Mouse (Mus musculus) macrophage (primary cell): ENCODE results near the gene Olfr1040. TPM values are rescaled to one million over a fixed set of nuclear protein-coding genes. Genes with fewer than 3 reads are reported as not detected.
"Not testable (repeated sequence)": the region's sequence is repeated elsewhere in the genome, so short reads cannot be mapped to it uniquely, and the experiment has no call there.

ENCODE experiments used
- H3K27ac ChIP-seq: fragments of 350-480 bp; formaldehyde crosslinking; 2 replicates; pipeline ENCODE4 v1.9.0; 2021
- H3K36me3 ChIP-seq: fragments of 350-480 bp; formaldehyde crosslinking; 2 replicates; pipeline ENCODE4 v1.9.0; 2021; ENCODE audit errors: inconsistent target
- H3K4me3 ChIP-seq: fragments of 350-480 bp; formaldehyde crosslinking; 2 replicates; pipeline ENCODE4 v1.9.0; 2021; ENCODE audit errors: inconsistent target
- H3K79me2 ChIP-seq: fragments of 350-480 bp; formaldehyde crosslinking; 2 replicates; pipeline ENCODE4 v1.9.0; 2021; ENCODE audit errors: inconsistent target
- WGBS: methylation state at CpG from one replicate; pipeline ENCODE4 v1.1.7; 2026; ENCODE audit warnings: inconsistent platforms; ENCODE audit not compliant: missing documents; 5-methylcytosine and 5-hydroxymethylcytosine counted together
- polyA plus RNA-seq: library from polyadenylated mRNA; stranded (reverse); fragments of 250-400 nt; gene quantifications from 3 replicates; pipeline ENCODE4 v1.2.4, GENCODE M21; 2018; ENCODE audit warnings: inconsistent platforms
- total RNA-seq, 78 experiments: library from RNA; depleted of rRNA; stranded (reverse); fragments of 250-400 nt; gene quantifications; 1 replicate in 9 of 78; 2 replicates in 24 of 78; 3 replicates in 43 of 78; 4 replicates in 2 of 78; pipeline ENCODE4 v1.2.4; 2018; ENCODE audit warnings: inconsistent platforms in 56 of 78

The Olfr1040 gene
- total RNA-seq (2018; cell fraction: chromatin; rRNA removed) = not detected
- total RNA-seq (2018; cell fraction: cytosol; rRNA removed) = not detected
- not detected for total RNA-seq (2018; cell fraction: nucleus; rRNA removed)
- not detected in 3 replicates for polyA plus RNA-seq

DNA sequence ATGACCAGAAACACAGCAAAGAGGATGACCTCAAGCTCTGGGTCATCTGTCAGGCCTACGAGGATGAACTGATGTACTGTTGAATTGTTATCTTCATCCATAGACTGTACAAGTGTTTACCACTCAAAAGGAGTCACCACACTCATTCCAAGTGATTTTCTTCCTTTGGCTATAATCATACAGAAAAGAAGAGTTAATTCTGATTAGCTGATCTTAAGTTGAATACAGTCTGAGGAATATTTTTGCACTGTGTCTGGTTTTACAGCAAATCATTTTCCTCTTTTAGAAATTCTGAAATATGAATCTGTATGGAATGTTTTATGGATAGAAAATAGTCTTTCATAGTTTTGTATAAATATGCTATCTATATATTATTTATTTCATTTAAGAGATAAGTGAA is at the start of gene Olfr1040:
Olfr1040 (minus strand) TSS at position 101 of the 400 bp plus-strand sequence.
- no peaks in the 10 kb centered on the region for H3K36me3 ChIP-seq
- no peak within 1 kb of the TSS for H3K4me3 ChIP-seq
- WGBS = 86% methylated on average over 1 of the region's 1 CpGs
- H3K27ac ChIP-seq = no peak within 1 kb of the TSS
- no peaks in the 10 kb centered on the region for H3K79me2 ChIP-seq

GRCm38 (mm10) chr2:86195863-86196262 is 49.3 kb upstream of the Olfr1040 start:
- WGBS = 56% methylated on average over 1 of the region's 1 CpGs
- H3K36me3 ChIP-seq = no peaks in the 10 kb centered on the region
- no peak overlapping the region for H3K27ac ChIP-seq

GRCm38 (mm10) chr2:86185583-86185982 is 39.1 kb upstream of the Olfr1040 start, which contains the start of gene Olfr52:
Gene Olfr52 (minus strand): TSS chr2:86185683.
- Histone ChIP-seq H3K36me3 (no peaks in the 10 kb centered on the region), H3K4me3 (no peak within 1 kb of the TSS), H3K27ac (no peak within 1 kb of the TSS), H3K79me2 (no peaks in the 10 kb centered on the region)

More at GRCm38 (mm10) chr2:86195863-86196262, 49.3 kb upstream of the Olfr1040 start:
- Histone ChIP-seq H3K4me3 (no peak overlapping the region), H3K79me2 (no peaks in the 10 kb centered on the region)

GRCm38 (mm10) chr2:86179950-86180349 is 33.4 kb upstream of the Olfr1040 start:
- H3K27ac ChIP-seq = no peak overlapping the region
- no peaks in the 10 kb centered on the region for H3K79me2 ChIP-seq
- no peak overlapping the region for H3K4me3 ChIP-seq
- 91% methylated on average over 3 of the region's 3 CpGs for WGBS
- no peaks in the 10 kb centered on the region for H3K36me3 ChIP-seq

DNA sequence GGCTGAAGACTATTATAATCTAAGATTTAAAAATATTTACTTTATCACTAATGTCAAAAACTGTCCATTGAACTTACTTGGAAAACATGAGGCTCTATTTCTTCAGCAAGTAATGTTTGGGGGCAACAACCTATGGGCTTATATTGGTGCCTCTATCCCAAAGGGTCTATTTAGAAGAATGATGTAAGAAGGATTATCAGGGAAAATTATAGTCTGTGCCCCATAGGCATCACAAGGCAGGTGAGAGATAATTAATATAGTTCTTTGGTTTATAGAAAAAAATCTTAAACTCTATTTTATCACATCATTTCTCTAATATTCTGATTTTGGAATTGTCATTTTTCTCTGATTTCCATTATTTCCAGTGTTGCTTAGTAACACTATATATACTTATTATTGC is 31.2 kb upstream of the Olfr1040 start, which contains the start of gene Olfr1044:
Olfr1044 (minus strand) TSS at position 101 of the 400 bp plus-strand sequence.
- Histone ChIP-seq H3K36me3 (no peaks in the 10 kb centered on the region), H3K4me3 (no peak within 1 kb of the TSS), H3K27ac (no peak within 1 kb of the TSS), H3K79me2 (no peaks in the 10 kb centered on the region)

GRCm38 (mm10) chr2:86175422-86175821 is 28.9 kb upstream of the Olfr1040 start:
- whole genome bisulfite sequencing = 38% methylated on average over 7 of the region's 7 CpGs
- not testable (repeated sequence) for H3K79me2 ChIP-seq, H3K27ac ChIP-seq, H3K36me3 ChIP-seq, H3K4me3 ChIP-seq

GRCm38 (mm10) chr2:86167422-86167821 is 20.9 kb upstream of the Olfr1040 start, which contains the start of gene Olfr1043:
Gene Olfr1043 (minus strand): TSS chr2:86167522.
- H3K4me3 ChIP-seq = no peak within 1 kb of the TSS
- WGBS = 90% methylated on average over 2 of the region's 2 CpGs

GRCm38 (mm10) chr2:86161738-86162137 is 15.2 kb upstream of the Olfr1040 start, which contains the start of gene Olfr1042:
Gene Olfr1042 (minus strand): TSS chr2:86161838.
- Histone ChIP-seq H3K79me2 (no peaks in the 10 kb centered on the region), H3K4me3 (no peak within 1 kb of the TSS), H3K27ac (no peak within 1 kb of the TSS), H3K36me3 (no peaks in the 10 kb centered on the region)
- 80% methylated on average over 1 of the region's 2 CpGs for WGBS

More at GRCm38 (mm10) chr2:86167422-86167821, 20.9 kb upstream of the Olfr1040 start, which contains the start of gene Olfr1043:
- Histone ChIP-seq H3K27ac (no peak within 1 kb of the TSS), H3K36me3 (no peaks in the 10 kb centered on the region), H3K79me2 (no peaks in the 10 kb centered on the region)

- H3K36me3 ChIP-seq = no peaks in the 10 kb centered on the region
- 100% methylated on average over 1 of the region's 1 CpGs for WGBS
- no peak within 1 kb of the TSS for H3K4me3 ChIP-seq
- H3K79me2 ChIP-seq = no peaks in the 10 kb centered on the region
- H3K27ac ChIP-seq = no peak within 1 kb of the TSS
Measured at GRCm38 (mm10) chr2:86135828-86136227, 10.7 kb downstream of the Olfr1040 start, which contains the start of gene Olfr1039. Gene Olfr1039 (minus strand): TSS chr2:86135928.

Other genes starting within 250 kb of the Olfr1040 start
- not detected in 3 replicates for gene Olfr1024, start 241.7 kb downstream of the Olfr1040 start, polyA plus RNA-seq
- not detected in 3 replicates for gene Olfr1025-ps1, start 231.5 kb downstream of the Olfr1040 start, polyA plus RNA-seq
- not detected in 3 replicates for gene Olfr1026, start 225.2 kb downstream of the Olfr1040 start, polyA plus RNA-seq
- gene Olfr1028, start 196.3 kb downstream of the Olfr1040 start, polyA plus RNA-seq = not detected in 3 replicates
- not detected in 3 replicates for gene Olfr1029, start 172.8 kb downstream of the Olfr1040 start, polyA plus RNA-seq
- not detected in 3 replicates for gene Olfr1030, start 167.5 kb downstream of the Olfr1040 start, polyA plus RNA-seq
- gene Olfr1031, start 156.4 kb downstream of the Olfr1040 start, polyA plus RNA-seq = not detected in 3 replicates
- gene Olfr1032, start 141.2 kb downstream of the Olfr1040 start, polyA plus RNA-seq = not detected in 3 replicates
- gene Olfr1033, start 126.1 kb downstream of the Olfr1040 start, polyA plus RNA-seq = 0.22 TPM in 1 of 3 replicates, not detected in the others
- not detected in 3 replicates for gene Olfr1034, start 100.9 kb downstream of the Olfr1040 start, polyA plus RNA-seq
- not detected in 3 replicates for gene Olfr1036, start 72.7 kb downstream of the Olfr1040 start, polyA plus RNA-seq
- gene Olfr1037, start 59.3 kb downstream of the Olfr1040 start, polyA plus RNA-seq = not detected in 3 replicates
- not detected in 3 replicates for gene Olfr1039, start 10.8 kb downstream of the Olfr1040 start, polyA plus RNA-seq
- gene Olfr1042, start 15.1 kb upstream of the Olfr1040 start, polyA plus RNA-seq = not detected in 3 replicates
- gene Olfr1043, start 20.8 kb upstream of the Olfr1040 start, polyA plus RNA-seq = not detected in 3 replicates
- gene Olfr1044, start 31.1 kb upstream of the Olfr1040 start, polyA plus RNA-seq = not detected in 3 replicates
- gene Olfr52, start 39.0 kb upstream of the Olfr1040 start, polyA plus RNA-seq = not detected in 3 replicates
- not detected in 3 replicates for gene Olfr1045, start 56.3 kb upstream of the Olfr1040 start, polyA plus RNA-seq
- not detected in 3 replicates for gene Olfr1046, start 72.6 kb upstream of the Olfr1040 start, polyA plus RNA-seq
- gene Olfr1047, start 84.7 kb upstream of the Olfr1040 start, polyA plus RNA-seq = not detected in 3 replicates
- not detected in 3 replicates for gene Olfr1048, start 93.6 kb upstream of the Olfr1040 start, polyA plus RNA-seq
- gene Olfr1049, start 111.6 kb upstream of the Olfr1040 start, polyA plus RNA-seq = not detected in 3 replicates
- not detected in 3 replicates for gene Olfr1051, start 132.4 kb upstream of the Olfr1040 start, polyA plus RNA-seq
- gene Olfr1052, start 145.7 kb upstream of the Olfr1040 start, polyA plus RNA-seq = not detected in 3 replicates
- not detected in 3 replicates for gene Olfr1053, start 168.6 kb upstream of the Olfr1040 start, polyA plus RNA-seq
- gene Olfr1054, start 188.7 kb upstream of the Olfr1040 start, polyA plus RNA-seq = not detected in 3 replicates
- not detected in 3 replicates for gene Olfr1055, start 203.6 kb upstream of the Olfr1040 start, polyA plus RNA-seq
- not detected in 3 replicates for gene Olfr1056, start 215.7 kb upstream of the Olfr1040 start, polyA plus RNA-seq
- not detected in 3 replicates for gene Olfr1057, start 231.7 kb upstream of the Olfr1040 start, polyA plus RNA-seq
- gene Olfr1058, start 241.8 kb upstream of the Olfr1040 start, polyA plus RNA-seq = not detected in 3 replicates